Mouse (Mus musculus) v-Abl transformed pro-B cells (cell line): ENCODE results near the gene Glis2.

Source experiments
- in situ Hi-C, 2 experiments: fragments of 400-800 bp; cut with MboI; formaldehyde crosslinking; loops; one replicate each; pipeline ENCODE4 v1.15.1; 2025; ENCODE audit not compliant: unreplicated experiment in 2 of 2

The Glis2 gene

GRCm38 (mm10) chr16:4602189-4602588 lies 7.7 kb downstream of the Glis2 start:
- in situ Hi-C loops = no loop called here

DNA sequence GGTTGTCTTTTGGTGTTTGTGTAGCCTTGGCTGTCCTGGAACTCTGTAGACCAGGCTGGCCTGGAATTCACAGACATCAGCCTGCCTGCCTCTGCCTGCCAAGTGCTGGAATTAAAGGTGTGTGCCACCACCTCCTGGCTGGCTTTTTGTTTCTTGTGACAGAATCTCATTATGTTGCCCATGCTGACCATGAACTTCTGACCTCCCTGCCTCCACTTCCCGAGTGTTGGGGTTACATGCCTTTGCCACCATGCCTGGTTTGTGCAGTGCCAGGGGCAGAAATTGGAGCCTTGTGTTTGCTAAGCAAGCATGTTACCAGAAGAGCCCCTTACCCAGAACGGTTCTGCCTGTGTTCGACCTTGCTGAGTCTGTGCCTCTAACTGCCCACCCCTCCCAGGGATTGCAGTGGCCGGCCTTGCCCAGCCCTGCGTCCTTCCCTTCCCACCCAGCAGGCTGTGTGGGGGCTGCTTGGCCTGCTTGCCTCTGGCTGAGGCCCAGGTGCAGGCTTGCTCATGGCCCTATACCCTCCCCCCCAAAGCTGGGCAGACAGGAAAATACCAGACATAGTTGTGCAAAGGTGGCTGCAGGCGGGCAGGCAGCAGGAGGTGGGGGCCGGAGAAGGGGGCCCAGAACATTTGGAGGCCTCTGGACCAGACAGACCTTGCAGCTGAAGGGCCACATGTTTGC lies 8.4 kb downstream of the Glis2 start:
- in situ Hi-C loops = no loop called here

DNA sequence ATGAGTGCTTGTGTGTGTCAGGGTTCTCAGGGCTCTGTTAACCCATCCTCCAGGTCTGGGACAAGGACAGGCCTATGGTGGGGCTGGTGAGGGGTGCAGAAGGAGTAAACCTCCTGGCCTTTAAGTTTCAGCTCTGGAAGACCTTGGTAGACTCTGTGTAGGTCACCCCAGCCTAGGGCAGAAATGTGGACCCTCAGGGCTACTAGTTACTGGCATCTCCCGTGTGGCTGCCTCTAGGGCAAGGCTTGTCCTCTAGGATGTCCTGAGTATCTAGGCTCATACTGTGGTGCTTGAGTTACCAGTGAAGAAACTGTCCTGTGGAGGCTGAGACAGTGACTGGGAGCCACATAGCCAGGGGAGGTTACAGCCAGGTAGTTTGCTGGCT lies 8.9 kb downstream of the Glis2 start:
- in situ Hi-C loops = no loop called here

GRCm38 (mm10) chr16:4604293-4604837 lies 9.9 kb downstream of the Glis2 start:
- in situ Hi-C loops = no loop called here

GRCm38 (mm10) chr16:4605514-4606131 lies 11.1 kb downstream of the Glis2 start:
- in situ Hi-C loops = loop anchor here (5.0 kb wide), 3 partner anchors 33 to 293 kb away; no protein-coding TSS in a partner anchor

DNA sequence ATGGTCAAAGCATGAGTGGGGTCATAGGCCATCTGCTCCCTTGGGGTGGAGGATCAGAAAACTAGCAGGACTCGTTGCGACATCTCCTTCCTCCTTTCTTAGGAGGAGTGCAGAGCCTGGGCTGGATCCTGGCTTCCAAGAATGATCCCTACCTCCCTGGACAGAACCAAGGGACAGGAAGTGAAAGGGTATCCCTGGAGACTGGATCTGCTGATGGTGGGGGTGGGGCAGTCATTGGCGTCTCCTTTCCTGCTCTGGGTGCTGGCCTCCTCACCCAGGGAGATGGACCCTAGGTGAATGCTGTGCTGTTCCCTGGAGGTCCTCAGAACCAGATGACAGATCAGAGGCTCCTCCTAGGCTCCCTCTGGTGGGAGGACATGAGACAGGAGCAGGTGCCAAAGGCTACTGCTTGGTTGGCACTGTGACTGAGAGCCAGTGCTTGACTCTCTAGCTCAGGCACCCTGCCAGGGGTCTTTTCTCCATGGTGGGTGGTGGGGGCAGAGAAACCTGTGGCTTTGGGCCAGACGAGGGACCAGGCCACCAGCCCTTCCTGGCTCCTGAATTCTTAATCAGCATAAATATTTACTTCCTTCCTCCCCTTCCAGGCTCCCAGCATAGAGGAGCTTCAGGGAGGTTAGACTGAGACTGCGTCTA lies 12.0 kb downstream of the Glis2 start:
- in situ Hi-C loops = loop anchor here (5.0 kb wide), 3 partner anchors 34 to 294 kb away; no protein-coding TSS in a partner anchor

DNA sequence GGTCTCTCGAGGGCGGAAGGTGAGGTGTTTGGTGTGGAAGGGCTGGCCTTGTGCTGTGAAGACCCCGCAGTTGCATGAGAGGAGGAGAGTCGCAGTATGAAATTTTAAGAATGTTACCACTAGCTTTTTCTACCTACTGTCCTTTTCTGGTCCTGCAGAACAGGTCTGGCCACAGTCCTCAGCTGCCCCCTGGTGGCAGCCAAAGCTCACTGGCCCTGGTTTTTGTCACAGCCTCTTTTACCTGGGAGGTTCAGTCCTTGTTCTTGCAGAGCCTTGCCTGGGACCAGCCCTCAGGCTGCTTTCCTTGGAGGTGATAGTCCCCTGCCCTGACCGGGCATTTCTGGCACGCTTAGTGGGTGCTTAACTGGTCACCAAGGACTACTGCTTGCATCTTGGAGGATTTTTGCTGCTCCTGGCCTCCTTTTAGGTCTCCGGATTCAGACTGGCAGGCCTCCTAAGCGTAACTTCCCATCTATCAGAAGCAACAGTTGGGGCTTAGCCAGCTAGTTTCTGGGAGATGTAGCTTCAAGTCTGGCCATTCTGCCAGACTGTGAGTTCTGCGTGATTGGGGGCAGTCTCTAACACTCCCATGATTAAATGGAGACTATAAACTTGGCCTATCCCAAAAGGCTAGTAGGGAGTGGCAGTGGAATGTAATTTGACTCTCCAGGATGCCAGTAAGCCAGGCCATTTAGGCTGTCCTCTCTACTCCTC lies 13.5 kb downstream of the Glis2 start:
- in situ Hi-C loops = loop anchor here (5.0 kb wide), 3 partner anchors 36 to 296 kb away; no protein-coding TSS in a partner anchor

DNA sequence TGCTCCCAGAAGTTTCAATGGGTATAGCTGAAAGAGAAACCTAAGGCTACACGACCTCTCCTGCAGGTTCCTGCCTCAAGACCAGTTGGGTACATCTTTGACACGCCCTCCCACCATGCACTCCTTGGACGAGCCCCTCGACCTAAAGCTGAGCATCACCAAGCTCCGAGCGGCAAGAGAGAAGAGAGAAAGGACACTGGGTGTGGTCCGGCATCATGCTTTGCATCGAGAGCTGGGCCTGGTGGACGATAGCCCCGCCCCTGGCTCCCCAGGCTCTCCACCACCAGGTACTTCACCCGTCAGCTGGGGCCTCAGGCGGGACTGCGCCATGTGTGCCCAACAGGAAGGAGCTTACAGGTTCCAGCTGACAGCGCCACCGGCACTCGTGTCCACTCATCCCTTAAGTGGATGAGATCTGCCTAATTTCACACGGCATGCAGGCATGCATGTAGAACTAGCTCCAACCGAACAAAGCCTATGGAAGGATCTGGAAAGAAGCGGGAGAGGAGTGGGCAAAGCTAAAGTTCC lies 14.1 kb downstream of the Glis2 start:
- in situ Hi-C loops = loop anchor here (5.0 kb wide), 3 partner anchors 36 to 296 kb away; no protein-coding TSS in a partner anchor

- in situ Hi-C loops = loop anchor here (5.0 kb wide), 3 partner anchors 44 to 119 kb away; no protein-coding TSS in a partner anchor
These were observed 16.7 kb downstream of the Glis2 start for GRCm38 (mm10) chr16:4611193-4611592.

GRCm38 (mm10) chr16:4611676-4612075 lies 17.2 kb downstream of the Glis2 start:
- in situ Hi-C loops = loop anchor here (5.0 kb wide), 3 partner anchors 44 to 119 kb away; no protein-coding TSS in a partner anchor

DNA sequence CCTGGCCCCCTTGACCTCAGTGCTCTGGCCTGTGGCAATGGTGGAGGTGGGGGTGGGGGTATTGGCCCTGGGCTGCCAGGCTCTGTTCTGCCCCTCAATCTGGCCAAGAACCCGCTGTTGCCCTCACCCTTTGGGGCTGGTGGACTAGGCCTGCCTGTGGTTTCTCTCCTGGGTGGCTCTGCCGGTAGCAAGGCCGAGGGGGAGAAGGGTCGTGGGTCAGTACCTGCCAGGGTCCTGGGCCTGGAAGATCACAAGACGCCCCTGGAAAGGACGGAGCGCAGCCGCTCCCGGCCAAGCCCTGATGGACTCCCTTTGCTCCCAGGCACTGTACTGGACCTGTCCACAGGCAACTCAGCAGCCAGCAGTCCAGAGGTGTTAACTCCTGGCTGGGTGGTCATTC lies 19.2 kb downstream of the Glis2 start:
- in situ Hi-C loops = loop anchor here (5.0 kb wide), 3 partner anchors 46 to 121 kb away; no protein-coding TSS in a partner anchor

DNA sequence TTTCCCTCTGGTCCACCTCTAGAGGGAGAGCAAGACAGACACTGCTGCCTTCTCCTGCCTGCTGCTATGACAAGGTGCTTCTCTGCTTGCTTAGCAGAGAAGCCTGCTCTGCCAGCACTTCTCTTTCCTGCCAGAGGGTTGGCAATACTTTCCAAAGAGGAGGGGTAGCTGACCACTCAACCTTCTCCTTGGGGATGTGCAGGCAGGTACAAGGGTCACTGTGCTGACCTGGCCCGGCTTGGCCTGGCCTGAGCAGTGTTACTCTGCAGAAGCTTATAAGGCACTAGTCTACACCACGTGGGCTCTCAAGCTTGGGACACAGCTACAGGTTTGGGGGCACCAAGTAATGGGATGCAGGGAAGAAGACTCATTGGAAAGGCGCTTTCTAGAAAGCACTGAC lies 20.1 kb downstream of the Glis2 start:
- in situ Hi-C loops = loop anchor here (5.0 kb wide), 4 partner anchors 47 to 122 kb away; partner anchors contain the start of gene Nmral1 (in 1 of the 2)

DNA sequence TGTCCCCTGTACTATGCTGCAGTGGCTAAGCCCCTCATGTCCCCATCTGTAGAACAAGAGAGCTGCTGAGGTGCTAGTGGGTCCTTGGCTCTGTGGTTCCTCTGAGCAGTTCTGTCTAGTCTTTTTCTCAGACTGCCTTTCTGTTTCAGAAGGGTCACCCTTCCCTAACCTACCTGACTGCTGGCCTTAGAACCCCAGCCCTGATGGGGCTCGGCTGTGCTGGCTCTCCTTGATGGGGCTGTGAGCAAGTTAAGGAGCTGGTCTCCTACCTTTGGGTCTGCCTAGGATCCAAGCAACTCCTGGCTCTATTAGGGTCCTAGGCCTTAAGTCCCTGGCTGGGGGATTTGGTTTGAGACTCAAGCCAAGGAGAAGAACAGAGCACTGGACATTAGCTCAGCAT lies 20.8 kb downstream of the Glis2 start:
- in situ Hi-C loops = loop anchor here in 1 of 2 experiments (5.0 kb wide), 1 partner anchor 102 kb away; the partner anchor contains the start of gene Nmral1

GRCm38 (mm10) chr16:4616829-4617228 lies 22.3 kb downstream of the Glis2 start:
- in situ Hi-C loops = loop anchor here in 1 of 2 experiments (5.0 kb wide), 1 partner anchor 100 kb away; the partner anchor contains the start of gene Nmral1

GRCm38 (mm10) chr16:4624074-4624473 lies 29.6 kb downstream of the Glis2 start:
- in situ Hi-C loops = no loop called here

GRCm38 (mm10) chr16:4624481-4625110 lies 30.1 kb downstream of the Glis2 start, which contains the start of gene Pam16:
Gene Pam16 (minus strand): TSS chr16:4624988.
- in situ Hi-C loops = no loop called here

- in situ Hi-C loops = no loop called here
These were observed 32.6 kb downstream of the Glis2 start for GRCm38 (mm10) chr16:4627105-4627504.

GRCm38 (mm10) chr16:4628898-4629419 lies 34.4 kb downstream of the Glis2 start:
- in situ Hi-C loops = no loop called here

DNA sequence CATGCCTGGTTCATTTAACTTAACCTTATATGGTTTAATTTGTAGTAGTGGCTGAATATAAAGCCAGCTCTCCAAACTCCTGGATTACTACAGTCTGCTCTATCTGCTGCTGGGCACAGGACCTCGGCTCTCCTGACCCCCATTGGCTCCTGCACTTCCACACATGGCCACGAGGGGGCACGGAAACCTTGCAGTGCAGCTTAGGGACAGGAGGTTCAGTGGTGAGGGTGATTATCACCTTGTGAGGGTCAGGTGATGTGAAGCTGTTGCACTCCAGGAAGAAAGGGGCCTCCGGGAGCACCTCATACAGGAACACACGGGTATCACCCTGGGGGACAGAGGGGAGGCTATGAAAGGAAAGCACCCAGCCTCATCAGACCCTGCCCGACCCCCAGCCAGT lies 35.4 kb downstream of the Glis2 start:
- in situ Hi-C loops = no loop called here
